Mouse (Mus musculus) embryonic facial prominence, embryonic 13.5 days (tissue): ENCODE results near the gene Hoxc4. TPM values are rescaled to one million over a fixed set of nuclear protein-coding genes. Genes with fewer than 3 reads are reported as not detected.

Experiments used
- ATAC-seq: fragments of 200-750 bp; cut with Nextera tagmentation; 2 replicates; pipeline ENCODE4 v1.8.0; 2017; ENCODE audit warnings: low read depth; ENCODE audit not compliant: insufficient number of reproducible peaks, insufficient read depth, low FRiP score, low TSS enrichment
- H3K27ac ChIP-seq: fragments of 300-500 bp; sonication (generic); 2 replicates; pipeline ENCODE4 v1.5.1; 2015; ENCODE audit warnings: moderate library complexity, mild to moderate bottlenecking, inconsistent platforms
- H3K27me3 ChIP-seq: fragments of 300-500 bp; sonication (generic); 2 replicates; pipeline ENCODE4 v1.6.1; 2015; ENCODE audit warnings: mild to moderate bottlenecking, inconsistent platforms
- H3K36me3 ChIP-seq: fragments of 300-500 bp; sonication (generic); 2 replicates; pipeline ENCODE4 v1.6.1; 2015; ENCODE audit warnings: mild to moderate bottlenecking, inconsistent platforms
- H3K4me1 ChIP-seq: fragments of 300-500 bp; sonication (generic); 2 replicates; pipeline ENCODE4 v1.6.1; 2015; ENCODE audit warnings: inconsistent platforms
- H3K4me2 ChIP-seq: fragments of 300-500 bp; sonication (generic); 2 replicates; pipeline ENCODE4 v1.6.1; 2015; ENCODE audit warnings: moderate library complexity, mild to moderate bottlenecking, inconsistent platforms
- H3K4me3 ChIP-seq: fragments of 300-500 bp; sonication (generic); 2 replicates; pipeline ENCODE4 v1.5.1; 2015; ENCODE audit warnings: mild to moderate bottlenecking, inconsistent platforms
- H3K9ac ChIP-seq: fragments of 300-500 bp; sonication (generic); 2 replicates; pipeline ENCODE4 v1.6.1; 2015; ENCODE audit warnings: mild to moderate bottlenecking, inconsistent platforms
- H3K9me3 ChIP-seq: fragments of 300-500 bp; sonication (generic); 2 replicates; pipeline ENCODE4 v1.6.1; 2016; ENCODE audit warnings: inconsistent platforms
- WGBS: fragments of 180-500 bp; shearing (Covaris S2); methylation state at CpG from one replicate; pipeline ENCODE4 v1.1.7; 2015; ENCODE audit warnings: mixed read lengths; 5-methylcytosine and 5-hydroxymethylcytosine counted together
- polyA plus RNA-seq: library from polyadenylated mRNA; unstranded; fragments of >200 nt; fragmentation: Nextera tagmentation; extraction: Ambion mirVana; gene quantifications from 2 replicates; pipeline ENCODE4 v1.2.1, GENCODE M21; 2015

Gene Hoxc4
- polyA plus RNA-seq, 1 experiment from 2014 or later, result 1.7 TPM

DNA sequence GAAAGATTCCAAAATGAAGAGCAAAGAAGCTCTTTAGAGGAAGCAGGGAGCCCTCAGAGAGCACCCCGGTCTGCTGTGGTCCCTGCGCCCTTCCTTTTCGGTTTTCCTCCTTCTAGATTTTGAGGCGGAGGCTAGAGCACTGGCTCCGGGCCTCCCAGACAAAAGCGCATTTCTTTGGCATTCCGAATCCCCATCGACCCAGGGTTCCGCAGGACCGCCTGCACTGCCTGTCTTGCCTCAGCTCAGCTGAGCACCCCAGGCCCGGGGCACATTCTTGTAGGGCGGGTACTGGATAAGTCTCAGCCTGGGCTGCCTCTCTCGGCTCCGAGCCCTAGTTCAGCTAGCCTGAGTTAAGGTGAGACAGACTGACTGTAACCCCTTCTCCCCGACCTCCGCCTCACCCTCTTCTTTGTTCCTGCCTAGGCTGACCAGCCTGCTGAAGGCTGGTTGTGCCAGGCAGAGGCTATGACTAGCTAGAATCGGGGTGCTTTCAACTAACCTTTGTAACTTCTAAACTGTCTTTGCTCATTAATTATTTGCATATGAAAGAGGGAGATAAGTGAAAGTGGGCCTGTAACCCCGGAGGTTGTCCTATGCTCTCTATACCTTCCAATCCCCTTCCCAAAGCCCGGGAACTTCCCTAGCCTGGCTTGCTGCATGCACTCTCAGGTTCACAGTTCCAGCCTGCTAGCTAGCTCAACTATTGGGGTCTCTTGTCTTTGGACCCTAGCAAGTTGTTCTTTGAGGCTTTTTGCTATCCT is 3.1 kb upstream of the Hoxc4 start:
- no peak for ATAC-seq
- H3K4me1 ChIP-seq, result peaks cover 5% of the 10 kb centered on the region
- peak overlapping the region; percentile 14; the same call in 1 of the 2 replicates for H3K4me3 ChIP-seq
- H3K27me3 ChIP-seq, result peaks cover 99% of the 10 kb centered on the region
- H3K9me3 ChIP-seq, result no peaks in the 10 kb centered on the region
- H3K9ac ChIP-seq, result no peak overlapping the region
- WGBS, result 1% methylated on average over 19 of the region's 19 CpGs
- no peak overlapping the region for H3K27ac ChIP-seq
- no peaks in the 10 kb centered on the region for H3K36me3 ChIP-seq
- H3K4me2 ChIP-seq, result no peak overlapping the region

DNA sequence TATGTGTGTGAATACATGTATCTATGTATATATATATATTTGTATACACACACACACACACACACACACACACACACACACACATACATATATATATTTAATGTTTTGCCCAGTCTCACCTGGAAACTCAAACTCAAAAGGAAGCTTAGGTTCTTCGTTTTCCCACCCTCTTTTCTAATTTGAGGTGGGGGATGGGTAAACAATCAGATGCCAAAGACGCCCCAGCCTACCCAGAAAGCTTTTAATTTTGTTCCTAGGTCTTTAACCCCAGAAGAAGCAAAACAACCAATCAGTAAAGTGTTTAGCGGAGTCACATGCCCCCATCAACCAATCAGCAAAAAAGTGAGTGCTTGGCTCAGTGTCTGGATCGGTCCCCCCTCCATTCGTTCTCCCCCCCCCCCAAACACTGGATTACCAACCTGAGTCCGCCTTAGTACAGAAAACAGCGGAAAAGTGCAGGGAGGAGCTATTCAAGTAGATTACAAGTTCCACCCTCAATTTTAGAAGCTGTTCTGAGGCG is 2.2 kb downstream of the Hoxc4 start:
- H3K9me3 ChIP-seq, result no peaks in the 10 kb centered on the region
- no peak overlapping the region for H3K4me2 ChIP-seq
- H3K27me3 ChIP-seq, result peaks cover 100% of the 10 kb centered on the region
- H3K9ac ChIP-seq, result no peak overlapping the region
- ATAC-seq, result no peak
- no peak overlapping the region for H3K4me3 ChIP-seq
- H3K4me1 ChIP-seq, result no peaks in the 10 kb centered on the region
- 2% methylated on average over 8 of the region's 8 CpGs for WGBS
- H3K36me3 ChIP-seq, result no peaks in the 10 kb centered on the region
- H3K27ac ChIP-seq, result no peak overlapping the region

DNA sequence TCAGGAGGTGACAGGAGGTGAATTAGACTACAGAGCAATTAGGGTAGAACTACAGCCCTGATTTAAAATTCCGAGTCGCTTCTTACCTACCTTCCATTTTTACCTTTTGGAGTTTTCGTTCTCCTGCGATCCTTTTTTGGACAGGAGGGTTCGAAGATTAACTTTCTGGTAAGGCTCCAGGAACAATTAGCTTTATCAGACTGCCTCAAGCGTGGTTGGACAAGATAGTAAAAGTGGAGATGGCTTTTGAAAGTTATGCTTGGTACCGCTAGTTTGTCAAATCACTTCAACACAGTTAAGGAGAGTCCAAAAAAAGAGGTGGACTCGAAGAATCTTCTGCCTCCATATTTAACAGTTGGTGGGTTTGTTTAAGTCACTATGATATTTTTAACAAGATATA is 2.8 kb downstream of the Hoxc4 start:
- H3K4me1 ChIP-seq, result no peaks in the 10 kb centered on the region
- H3K4me3 ChIP-seq, result no peak overlapping the region
- WGBS, result 6% methylated on average over 8 of the region's 8 CpGs
- ATAC-seq, result no peak
- peaks cover 100% of the 10 kb centered on the region for H3K27me3 ChIP-seq
- H3K9ac ChIP-seq, result no peak overlapping the region
- no peak overlapping the region for H3K4me2 ChIP-seq
- H3K36me3 ChIP-seq, result no peaks in the 10 kb centered on the region
- no peak overlapping the region for H3K27ac ChIP-seq
- H3K9me3 ChIP-seq, result no peaks in the 10 kb centered on the region

DNA sequence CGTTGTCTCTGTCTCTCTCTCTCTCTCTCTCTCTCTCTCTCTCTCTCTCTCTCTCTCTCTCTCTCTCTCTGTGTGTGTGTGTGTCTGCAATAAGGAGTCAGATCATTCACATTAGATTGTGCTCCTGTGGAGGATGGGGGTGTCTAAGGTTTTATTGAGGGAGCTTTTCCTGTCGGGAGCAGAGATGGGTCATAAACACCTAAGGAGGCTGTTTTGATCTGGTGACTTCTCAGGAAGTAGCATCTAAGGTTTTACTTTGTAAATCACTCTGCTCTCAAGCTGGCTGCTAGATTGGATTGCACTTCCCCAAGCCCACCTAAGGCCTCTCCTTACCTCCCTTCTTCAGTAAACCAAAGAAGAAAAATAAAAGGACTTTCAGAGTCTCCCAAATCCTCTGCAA is 5.4 kb downstream of the Hoxc4 start:
- no peaks in the 10 kb centered on the region for H3K9me3 ChIP-seq
- WGBS, result 1% methylated on average over 2 of the region's 2 CpGs
- ATAC-seq, result no peak

DNA sequence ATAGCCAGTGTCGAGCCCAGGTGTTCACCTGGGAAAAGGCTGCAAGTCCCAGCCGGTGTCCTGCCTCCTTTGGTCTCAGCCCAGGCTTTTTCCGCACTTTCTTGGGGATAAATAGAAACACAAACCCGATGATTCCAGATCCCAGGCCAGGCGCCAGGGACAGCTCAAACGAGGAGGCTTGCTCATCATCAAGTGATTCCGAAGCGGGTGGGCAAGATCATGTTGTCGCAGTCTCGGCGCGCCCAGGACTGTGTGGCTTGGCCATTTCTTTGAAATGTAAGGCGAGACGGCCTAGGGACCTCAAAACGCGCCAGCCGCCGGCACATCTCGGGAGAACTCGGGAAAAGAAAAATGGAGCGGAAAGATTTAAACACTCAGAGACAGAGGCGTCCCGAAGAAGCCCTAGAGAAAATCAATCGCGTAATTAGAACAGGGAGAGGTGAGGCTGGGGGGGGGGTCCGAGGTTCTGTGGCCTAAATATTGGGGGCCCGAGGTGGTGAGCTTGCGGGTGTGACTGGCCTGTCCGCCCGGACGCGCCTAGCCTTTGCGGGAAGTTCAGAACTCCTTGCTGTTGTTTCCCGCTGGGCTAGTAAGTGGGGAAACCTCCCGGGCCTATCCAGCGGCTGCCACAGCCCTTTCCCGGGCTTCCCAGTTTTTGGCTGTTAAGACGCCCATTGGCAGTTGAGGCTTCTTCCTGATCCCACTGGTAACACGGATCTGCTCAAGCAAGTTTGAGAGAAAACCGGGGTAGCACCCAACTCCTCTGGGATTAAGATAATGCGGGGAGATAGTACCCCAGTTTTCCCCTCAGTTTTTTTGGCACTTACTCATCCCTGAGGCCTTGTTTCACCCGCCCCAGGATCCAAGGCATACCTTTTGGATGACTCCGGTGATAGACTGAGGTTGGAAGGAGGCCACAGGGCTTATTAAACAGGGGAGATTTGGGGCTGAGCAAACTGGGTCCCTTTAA is 8.8 kb downstream of the Hoxc4 start:
- no peak for ATAC-seq
- H3K9ac ChIP-seq, result no peak overlapping the region
- H3K36me3 ChIP-seq, result no peaks in the 10 kb centered on the region
- no peak overlapping the region for H3K4me3 ChIP-seq
- H3K27me3 ChIP-seq, result peaks cover 99% of the 10 kb centered on the region
- H3K4me1 ChIP-seq, result no peaks in the 10 kb centered on the region
- H3K9me3 ChIP-seq, result no peaks in the 10 kb centered on the region
- WGBS, result 2% methylated on average over 43 of the region's 43 CpGs
- no peak overlapping the region for H3K27ac ChIP-seq
- no peak overlapping the region for H3K4me2 ChIP-seq

More for the DNA sequence above, 5.4 kb downstream of the Hoxc4 start:
- Histone ChIP-seq H3K4me2 (no peak overlapping the region), H3K4me3 (no peak overlapping the region), H3K27ac (no peak overlapping the region), H3K9ac (no peak overlapping the region), H3K4me1 (no peaks in the 10 kb centered on the region), H3K27me3 (peaks cover 100% of the 10 kb centered on the region), H3K36me3 (no peaks in the 10 kb centered on the region)

DNA sequence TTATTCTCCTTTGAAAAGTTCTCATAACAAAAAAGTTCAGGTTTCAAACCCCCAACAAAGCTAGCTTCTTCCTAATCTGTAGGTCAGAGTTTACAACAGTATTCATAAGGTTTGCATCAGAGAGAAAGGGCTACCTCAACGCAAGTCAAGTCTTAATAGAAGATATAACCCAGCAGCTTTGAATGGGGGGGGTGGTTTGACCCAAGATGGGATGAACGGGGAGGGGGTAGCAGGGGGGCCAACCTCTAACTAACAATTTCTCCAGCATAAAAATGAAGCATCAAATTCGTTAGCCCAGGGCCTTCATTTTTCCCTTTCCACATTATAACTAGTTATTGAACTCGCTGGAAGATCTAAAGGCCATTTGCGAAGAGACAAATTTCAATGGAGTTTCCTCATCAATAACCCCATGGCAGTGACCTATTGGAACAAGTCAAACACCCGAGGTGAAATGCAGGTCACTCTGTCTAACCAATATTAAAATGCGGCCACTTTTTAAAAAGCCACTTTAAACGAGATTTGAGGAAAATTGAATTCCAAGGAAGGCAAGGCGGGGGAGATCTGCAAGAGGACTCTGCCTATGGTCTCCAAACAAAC is 10.3 kb downstream of the Hoxc4 start:
- Histone ChIP-seq H3K27me3 (peaks cover 99% of the 10 kb centered on the region), H3K9me3 (no peaks in the 10 kb centered on the region), H3K4me3 (no peak overlapping the region), H3K36me3 (no peaks in the 10 kb centered on the region), H3K4me2 (no peak overlapping the region), H3K4me1 (no peaks in the 10 kb centered on the region), H3K9ac (no peak overlapping the region), H3K27ac (no peak overlapping the region)
- WGBS, result 10% methylated on average over 9 of the region's 9 CpGs
- ATAC-seq, result no peak

DNA sequence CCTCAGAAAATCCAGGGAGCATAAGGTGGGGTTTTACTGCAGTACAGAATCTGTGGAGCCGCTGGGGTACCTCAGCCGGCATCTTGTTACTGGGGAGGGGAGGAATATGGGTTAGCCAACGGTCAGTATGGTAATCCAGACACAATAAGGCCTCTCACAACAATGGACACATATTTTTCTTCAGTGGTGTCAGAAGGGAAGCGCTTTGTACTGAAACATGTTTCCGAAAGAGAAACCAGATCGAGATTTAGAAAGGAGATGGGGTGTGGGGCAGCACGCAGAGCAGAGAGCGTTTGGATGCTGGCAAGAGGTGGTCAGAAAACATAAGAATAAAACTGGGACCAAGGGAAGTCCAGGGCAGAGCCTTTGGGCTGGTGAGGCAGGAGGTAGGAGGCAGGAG is 11.4 kb downstream of the Hoxc4 start:
- Histone ChIP-seq H3K27me3 (peaks cover 99% of the 10 kb centered on the region), H3K4me3 (no peak overlapping the region), H3K36me3 (no peaks in the 10 kb centered on the region), H3K4me1 (no peaks in the 10 kb centered on the region), H3K4me2 (no peak overlapping the region), H3K9me3 (no peaks in the 10 kb centered on the region), H3K9ac (no peak overlapping the region), H3K27ac (no peak overlapping the region)
- no peak for ATAC-seq
- WGBS, result 3% methylated on average over 8 of the region's 8 CpGs

DNA sequence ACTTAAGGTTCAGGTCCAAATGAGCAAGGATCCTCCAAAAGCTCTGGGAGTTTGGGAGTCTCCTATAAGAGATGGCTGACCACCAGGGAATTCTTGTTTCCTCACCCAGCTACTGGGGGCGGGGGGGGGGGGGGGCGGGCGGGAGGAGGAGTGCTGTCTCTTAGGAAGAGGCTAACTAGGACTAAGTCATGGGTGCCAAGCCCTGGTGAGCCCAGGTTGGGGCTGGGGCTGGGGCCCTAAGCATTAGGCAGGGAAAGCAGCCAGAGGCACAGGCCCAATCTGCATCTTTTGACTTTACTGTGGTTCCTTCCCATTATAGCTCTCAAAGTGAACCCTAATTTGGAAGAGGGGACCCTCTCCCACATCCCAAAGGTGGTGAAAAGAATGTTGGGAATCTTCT is 13.4 kb downstream of the Hoxc4 start:
- no peak for ATAC-seq
- Histone ChIP-seq H3K9ac (no peak overlapping the region), H3K4me1 (no peaks in the 10 kb centered on the region), H3K9me3 (no peaks in the 10 kb centered on the region), H3K4me2 (no peak overlapping the region), H3K4me3 (no peak overlapping the region), H3K36me3 (no peaks in the 10 kb centered on the region), H3K27me3 (peaks cover 99% of the 10 kb centered on the region), H3K27ac (no peak overlapping the region)
- 0% methylated on average over 2 of the region's 3 CpGs for WGBS

DNA sequence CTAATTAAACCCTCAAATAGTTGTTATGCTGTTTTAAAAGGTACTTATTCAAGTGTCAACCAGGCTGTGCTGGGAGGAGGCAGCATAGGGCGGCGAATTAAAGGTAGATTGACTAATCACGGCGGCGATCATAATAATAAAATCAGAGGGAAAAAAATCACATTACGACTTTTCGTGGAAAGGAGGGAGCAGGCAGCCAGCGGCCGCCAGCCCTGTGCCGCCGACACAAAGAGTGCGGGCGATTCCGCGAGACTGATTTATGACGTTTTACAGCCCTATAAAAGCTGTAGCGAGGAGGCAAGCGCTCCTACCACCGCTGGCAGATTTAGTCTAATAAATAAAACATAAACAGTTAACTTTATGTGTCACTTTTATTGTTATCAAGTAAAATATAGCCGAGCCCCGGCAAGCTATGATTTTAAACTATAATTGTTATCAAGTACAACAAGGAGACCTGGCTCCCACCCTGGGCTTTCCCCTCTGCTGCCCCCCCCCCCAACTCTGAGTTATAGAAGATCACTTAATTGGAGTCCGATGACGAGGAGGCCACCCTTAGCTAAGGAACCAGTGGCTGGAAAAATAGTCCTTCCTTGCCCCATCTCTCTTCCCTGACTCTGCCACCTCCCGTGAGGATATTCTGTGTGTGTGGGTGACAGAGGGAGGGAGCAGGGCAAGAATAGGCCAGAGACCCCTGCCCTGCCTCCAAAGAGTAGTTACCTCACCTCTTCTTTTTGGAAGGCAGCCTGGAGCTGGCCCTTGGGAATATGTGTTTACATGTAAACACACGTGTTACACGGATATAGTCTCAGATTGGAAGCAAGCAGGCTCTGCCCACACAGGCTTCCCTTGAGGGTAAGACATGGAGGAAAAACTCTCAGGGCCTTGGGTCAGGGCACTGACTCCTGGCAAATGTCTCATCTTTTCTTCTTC is 14.2 kb downstream of the Hoxc4 start:
- no peaks in the 10 kb centered on the region for H3K9me3 ChIP-seq
- H3K27me3 ChIP-seq, result peaks cover 99% of the 10 kb centered on the region
- H3K9ac ChIP-seq, result no peak overlapping the region
- H3K4me3 ChIP-seq, result no peak overlapping the region
- no peaks in the 10 kb centered on the region for H3K36me3 ChIP-seq
- H3K27ac ChIP-seq, result no peak overlapping the region
- no peaks in the 10 kb centered on the region for H3K4me1 ChIP-seq
- no peak for ATAC-seq
- WGBS, result 1% methylated on average over 26 of the region's 26 CpGs
- H3K4me2 ChIP-seq, result no peak overlapping the region

DNA sequence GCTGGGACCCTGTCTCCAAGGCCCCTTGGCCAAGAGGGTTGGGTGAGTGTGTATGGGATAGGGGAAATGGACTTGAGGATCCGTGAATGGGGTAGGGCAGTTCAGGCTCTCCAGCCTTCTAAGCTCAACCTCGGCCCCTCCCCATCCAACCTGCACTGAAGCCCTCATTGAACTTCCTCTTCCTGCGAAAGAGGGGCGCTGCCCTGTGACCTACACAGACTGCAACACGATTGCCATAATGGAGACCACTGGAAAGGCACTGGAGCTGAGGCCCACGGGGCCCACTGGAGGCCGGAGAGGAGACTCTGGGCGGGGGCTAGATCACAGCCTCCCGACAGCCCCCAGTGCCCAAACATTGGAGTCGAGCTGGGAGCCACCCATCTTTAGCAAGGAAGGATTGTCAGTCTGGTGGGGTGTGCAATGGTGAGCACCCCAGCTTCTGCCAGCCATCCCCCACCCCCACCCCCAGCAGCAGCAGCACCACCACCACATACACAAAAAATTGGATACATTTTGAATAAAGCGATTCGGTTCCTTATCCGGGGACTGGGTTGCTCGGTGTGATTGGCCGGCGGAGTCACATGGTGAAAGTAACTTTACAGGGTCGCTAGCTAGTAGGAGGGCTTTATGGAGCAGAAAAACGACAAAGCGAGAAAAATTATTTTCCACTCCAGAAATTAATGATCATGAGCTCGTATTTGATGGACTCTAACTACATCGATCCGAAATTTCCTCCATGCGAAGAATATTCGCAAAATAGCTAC is 15.5 kb downstream of the Hoxc4 start:
- Histone ChIP-seq H3K4me1 (no peaks in the 10 kb centered on the region), H3K4me3 (peak overlapping the region; percentile 19), H3K27me3 (peaks cover 99% of the 10 kb centered on the region), H3K9ac (no peak overlapping the region), H3K9me3 (no peaks in the 10 kb centered on the region), H3K36me3 (no peaks in the 10 kb centered on the region), H3K27ac (no peak overlapping the region), H3K4me2 (peak overlapping the region; percentile 37)
- WGBS, result under 1% methylated on average over 24 of the region's 24 CpGs
- no peak for ATAC-seq
